18 mouse cellular contexts compared by ENCODE assay signal in the genomic region with DNA sequence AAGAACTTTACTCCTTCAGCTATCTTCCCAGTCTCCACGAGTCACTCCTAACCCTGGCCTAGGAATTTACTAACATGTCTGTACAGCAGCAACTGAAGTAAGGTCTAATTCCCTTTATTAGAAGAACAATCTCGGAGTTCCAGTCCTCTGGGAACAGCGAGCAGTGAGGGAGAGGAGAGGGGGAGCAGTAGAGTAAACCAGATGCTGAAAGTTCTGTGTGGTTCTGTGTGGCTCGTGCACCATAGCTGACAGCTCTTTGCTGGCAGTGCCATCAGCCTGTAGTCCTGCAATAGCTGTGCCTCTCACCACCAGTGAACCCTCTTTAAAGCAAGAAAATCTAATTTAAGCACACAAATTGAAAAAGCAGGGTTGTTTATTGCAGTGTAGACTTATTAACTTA.
A peak's percentile ranks its signal among the peaks of the same experiment; 100 is the strongest.
DNase-seq lines count a peak whose midpoint lies in the region; ATAC-seq and TF ChIP-seq lines count a peak whose summit lies in the region.
"Had no signal": no experiment of that assay in that cellular context is flagged by ENCODE, and none has a peak within 500 bp of the region (broad histone marks: within the 10 kb centered on the region; RNA-seq: fewer than 3 reads in every experiment).

No protein-coding gene starts in this region.

- no peaks in the 10 kb centered on the region for H3K9me3 ChIP-seq in intestine, embryonic 14.5 days (ENCODE audit: control insufficient read depth, low read length)
- no peaks in the 10 kb centered on the region for H3K9me3 ChIP-seq in intestine, postnatal 0 days (ENCODE audit: control insufficient read depth)
- no peaks in the 10 kb centered on the region for H3K9me3 ChIP-seq in midbrain, embryonic 15.5 days
- H3K9me3 ChIP-seq in midbrain, embryonic 16.5 days (replicated peaks; ENCODE audit: control insufficient read depth, low read length, poor library complexity, severe bottlenecking), result no peaks in the 10 kb centered on the region
- H3K9me3 ChIP-seq: forebrain, embryonic 15.5 days; heart, embryonic 10.5 days; midbrain, embryonic 10.5 days had no signal

- no peak overlapping the region for H3ac ChIP-seq in myocyte (ENCODE audit: control insufficient read depth, insufficient read length)

- DNase-seq in intestine, embryonic 14.5 days (ENCODE audit: low spot score), result no peak
- DNase-seq in testis, postnatal 10 days (ENCODE audit: low spot score), result no peak
- DNase-seq in spleen, postnatal 10 days (ENCODE audit: low spot score in 2 of 2), result no peak
- DNase-seq: B cell, adult 2 months; gastrocnemius, postnatal 10 days; lung, postnatal 14 days; right cerebral cortex, postnatal 14 days had no signal

- peak overlapping the region; percentile 69; the same call in 1 of the 2 replicates for H3K27ac ChIP-seq in intestine, embryonic 14.5 days (ENCODE audit: low read depth)
- H3K27ac ChIP-seq in intestine, postnatal 0 days (ENCODE audit: low read depth, low read length), result no peak overlapping the region
- peak overlapping the region; percentile 9; the same call in 1 of the 2 replicates for H3K27ac ChIP-seq in midbrain, embryonic 15.5 days
- no peak overlapping the region for H3K27ac ChIP-seq in midbrain, embryonic 16.5 days (ENCODE audit: low read length)
- 0 out of 2 replicates have a peak overlapping the region, but pooled peaks have one; percentile 3 for H3K27ac ChIP-seq in embryonic fibroblast, embryonic 13.5 days (ENCODE audit: insufficient read depth, low read length)
- H3K27ac ChIP-seq: forebrain, embryonic 15.5 days; heart, embryonic 10.5 days; liver, embryonic 14.5 days; midbrain, embryonic 10.5 days had no signal

- H3K27me3 ChIP-seq in intestine, embryonic 14.5 days (replicated peaks; ENCODE audit: control insufficient read depth, insufficient read depth, low read length), result no peaks in the 10 kb centered on the region
- no peaks in the 10 kb centered on the region for H3K27me3 ChIP-seq in intestine, postnatal 0 days (replicated peaks; ENCODE audit: control insufficient read depth, insufficient read depth, low read length)
- no peaks in the 10 kb centered on the region for H3K27me3 ChIP-seq in midbrain, embryonic 15.5 days (replicated peaks)
- no peaks in the 10 kb centered on the region for H3K27me3 ChIP-seq in midbrain, embryonic 16.5 days (ENCODE audit: control insufficient read depth, insufficient read depth, low read depth, low read length)
- no peaks in the 10 kb centered on the region for H3K27me3 ChIP-seq in myocyte (ENCODE audit: control insufficient read depth, insufficient read depth, insufficient read length)
- H3K27me3 ChIP-seq: forebrain, embryonic 15.5 days; Patski had no signal

- no peak for ATAC-seq in intestine, embryonic 14.5 days (replicated peaks; ENCODE audit: low FRiP score, low TSS enrichment, low read depth)
- no peak for ATAC-seq in intestine, postnatal 0 days
- no peak for ATAC-seq in midbrain, embryonic 15.5 days (replicated peaks)
- ATAC-seq in midbrain, embryonic 16.5 days, result no peak
- ATAC-seq: forebrain, embryonic 15.5 days; Patski had no signal

- no peak overlapping the region for H3K4me2 ChIP-seq in intestine, embryonic 14.5 days (ENCODE audit: low read length)
- H3K4me2 ChIP-seq in intestine, postnatal 0 days (replicated peaks; ENCODE audit: low read depth), result no peak overlapping the region
- H3K4me2 ChIP-seq in midbrain, embryonic 15.5 days, result no peak overlapping the region
- H3K4me2 ChIP-seq in midbrain, embryonic 16.5 days (ENCODE audit: low read length), result no peak overlapping the region
- H3K4me2 ChIP-seq in myocyte (ENCODE audit: low read depth), result no peak overlapping the region
- H3K4me2 ChIP-seq: forebrain, embryonic 15.5 days had no signal

- no peak overlapping the region for H3K4me3 ChIP-seq in intestine, embryonic 14.5 days (ENCODE audit: low read depth, low read length)
- H3K4me3 ChIP-seq in intestine, postnatal 0 days (ENCODE audit: low read depth, low read length), result no peak overlapping the region
- H3K4me3 ChIP-seq in midbrain, embryonic 15.5 days, result no peak overlapping the region
- no peak overlapping the region for H3K4me3 ChIP-seq in midbrain, embryonic 16.5 days (ENCODE audit: low read depth, low read length)
- H3K4me3 ChIP-seq in embryonic fibroblast, embryonic 13.5 days (ENCODE audit: insufficient read depth, low read length), result no peak overlapping the region
- no peak overlapping the region for H3K4me3 ChIP-seq in myocyte
- H3K4me3 ChIP-seq: erythroblast, embryonic 14.5 days; forebrain, embryonic 15.5 days; heart, embryonic 10.5 days; midbrain, embryonic 10.5 days had no signal

- TF ChIP-seq POLR2A in embryonic fibroblast, embryonic 13.5 days (IDR thresholded peaks at IDR 0.05; ENCODE audit: low read depth, low read length), result no peak
- TF ChIP-seq POLR2A in myocyte (IDR thresholded peaks at IDR 0.05; ENCODE audit: insufficient read length, low read depth), result no peak

- WGBS in intestine, embryonic 14.5 days, result 47% methylated on average over 4 of the region's 4 CpGs
- 53% methylated on average over 4 of the region's 4 CpGs for WGBS in intestine, postnatal 0 days
- WGBS in midbrain, embryonic 15.5 days, result 58% methylated on average over 4 of the region's 4 CpGs
- WGBS in midbrain, embryonic 16.5 days, result 33% methylated on average over 4 of the region's 4 CpGs

- peaks cover 95% of the 10 kb centered on the region for H3K79me2 ChIP-seq in myocyte (ENCODE audit: control insufficient read depth, insufficient read depth)

- H3K4me1 ChIP-seq in intestine, embryonic 14.5 days (replicated peaks; ENCODE audit: control insufficient read depth, insufficient read depth, low read length), result peaks cover 21% of the 10 kb centered on the region
- H3K4me1 ChIP-seq in intestine, postnatal 0 days (replicated peaks; ENCODE audit: control insufficient read depth, insufficient read depth, low read length), result peaks cover 4% of the 10 kb centered on the region; the same call in 1 of the 2 replicates
- H3K4me1 ChIP-seq in midbrain, embryonic 15.5 days, result peaks cover 14% of the 10 kb centered on the region
- peaks cover 13% of the 10 kb centered on the region for H3K4me1 ChIP-seq in midbrain, embryonic 16.5 days (ENCODE audit: control insufficient read depth, insufficient read depth, low read length)
- H3K4me1 ChIP-seq in embryonic fibroblast, embryonic 13.5 days (ENCODE audit: control insufficient read depth, insufficient read depth, low read length), result peaks cover 7% of the 10 kb centered on the region; the same call in 1 of the 2 replicates

- H3K36me3 ChIP-seq in intestine, embryonic 14.5 days (ENCODE audit: control insufficient read depth, insufficient read depth, low read length), result peaks cover 76% of the 10 kb centered on the region
- peaks cover 66% of the 10 kb centered on the region for H3K36me3 ChIP-seq in intestine, postnatal 0 days (ENCODE audit: control insufficient read depth, insufficient read depth)
- no peaks in the 10 kb centered on the region for H3K36me3 ChIP-seq in midbrain, embryonic 15.5 days (replicated peaks)
- no peaks in the 10 kb centered on the region for H3K36me3 ChIP-seq in midbrain, embryonic 16.5 days (ENCODE audit: control insufficient read depth, insufficient read depth, low read length)
- peaks cover 65% of the 10 kb centered on the region for H3K36me3 ChIP-seq in myocyte (ENCODE audit: control insufficient read depth, insufficient read depth)
- H3K36me3 ChIP-seq: forebrain, embryonic 15.5 days had no signal

- TF ChIP-seq CTCF in intestine, postnatal 0 days (IDR thresholded peaks at IDR 0.05; ENCODE audit: low read depth), result no peak
- TF ChIP-seq CTCF in embryonic fibroblast, embryonic 13.5 days (IDR thresholded peaks at IDR 0.05; ENCODE audit: borderline replicate concordance, insufficient read depth, low read length), result no peak

- H3K9ac ChIP-seq in intestine, embryonic 14.5 days (ENCODE audit: low read length), result no peak overlapping the region
- no peak overlapping the region for H3K9ac ChIP-seq in intestine, postnatal 0 days (ENCODE audit: low read depth, low read length)
- no peak overlapping the region for H3K9ac ChIP-seq in midbrain, embryonic 15.5 days
- no peak overlapping the region for H3K9ac ChIP-seq in midbrain, embryonic 16.5 days (ENCODE audit: low read depth, low read length)
- H3K9ac ChIP-seq: forebrain, embryonic 15.5 days; liver, embryonic 14.5 days had no signal

TF ChIP-seq in myocyte, 11 proteins besides CTCF, POLR2A, EP300 and RAD21:
- no peak for TF ChIP-seq SRF (IDR thresholded peaks at IDR 0.05; ENCODE audit: control insufficient read depth, insufficient read length, low read depth)
- no peak for TF ChIP-seq USF1 (IDR thresholded peaks at IDR 0.05; ENCODE audit: low read depth)
- peak; percentile 57 for TF ChIP-seq POLR2AphosphoS2 (IDR thresholded peaks at IDR 0.05; ENCODE audit: insufficient read length, low read depth)
- TF ChIP-seq E2F4 (IDR thresholded peaks at IDR 0.05; ENCODE audit: insufficient read depth), result no peak
- TF ChIP-seq CEBPB (IDR thresholded peaks at IDR 0.05; ENCODE audit: insufficient read depth, poor library complexity, severe bottlenecking), result no peak
TF ChIP-seq in myocyte: peak in this region for 1.

Comparison
In these comparisons a context has a peak if more than half of its experiments do, and no peak if none do; other contexts are left out.
1. H3K27ac ChIP-seq: peak in intestine, embryonic 14.5 days (single experiment), midbrain, embryonic 15.5 days (single experiment) and embryonic fibroblast, embryonic 13.5 days (single experiment); none in intestine, postnatal 0 days (single experiment) and midbrain, embryonic 16.5 days (single experiment).